ENCODE assay signal across 9 mouse cellular contexts in genomic region chr10:88304302-88304701, GRCm38 (mm10).
DNase-seq lines count a peak whose midpoint lies in the region; ATAC-seq and TF ChIP-seq lines count a peak whose summit lies in the region.
"Had no signal": no experiment of that assay in that cellular context is flagged by ENCODE, and none has a peak within 500 bp of the region (broad histone marks: within the 10 kb centered on the region; RNA-seq: fewer than 3 reads in every experiment).

No protein-coding gene starts in this region.

- 10% methylated on average over 4 of the region's 4 CpGs for WGBS in midbrain, postnatal 0 days
- WGBS in stomach, embryonic 15.5 days = 3% methylated on average over 4 of the region's 4 CpGs

- no peaks in the 10 kb centered on the region for H3K4me1 ChIP-seq in midbrain, postnatal 0 days (ENCODE audit: insufficient read depth, low read length)
- no peaks in the 10 kb centered on the region for H3K4me1 ChIP-seq in stomach, embryonic 15.5 days

- no peaks in the 10 kb centered on the region for H3K27me3 ChIP-seq in midbrain, postnatal 0 days (ENCODE audit: insufficient read depth, low read length)
- H3K27me3 ChIP-seq in stomach, embryonic 15.5 days (replicated peaks) = no peaks in the 10 kb centered on the region
- H3K27me3 ChIP-seq: embryonic facial prominence, embryonic 12.5 days had no signal

- H3K4me2 ChIP-seq in midbrain, postnatal 0 days (ENCODE audit: low read depth, low read length, poor library complexity, severe bottlenecking) = no peak overlapping the region
- H3K4me2 ChIP-seq in stomach, embryonic 15.5 days = no peak overlapping the region
- H3K4me2 ChIP-seq: embryonic facial prominence, embryonic 12.5 days had no signal

- no peak overlapping the region for H3K4me3 ChIP-seq in midbrain, postnatal 0 days (ENCODE audit: low read depth, low read length)
- no peak overlapping the region for H3K4me3 ChIP-seq in stomach, embryonic 15.5 days (replicated peaks)
- H3K4me3 ChIP-seq: embryonic facial prominence, embryonic 12.5 days had no signal

- no peak for ATAC-seq in midbrain, postnatal 0 days (ENCODE audit: low FRiP score)
- no peak for ATAC-seq in stomach, embryonic 15.5 days (ENCODE audit: insufficient read depth, low FRiP score, low read depth)

- H3K9ac ChIP-seq in midbrain, postnatal 0 days (replicated peaks; ENCODE audit: low read length, poor library complexity, severe bottlenecking) = no peak overlapping the region
- no peak overlapping the region for H3K9ac ChIP-seq in stomach, embryonic 15.5 days
- H3K9ac ChIP-seq: embryonic facial prominence, embryonic 12.5 days had no signal

- no peak overlapping the region for H3K27ac ChIP-seq in midbrain, postnatal 0 days (ENCODE audit: low read depth, low read length)
- H3K27ac ChIP-seq in stomach, embryonic 15.5 days = 0 out of 2 replicates have a peak overlapping the region, but pooled peaks have one; percentile 78
- H3K27ac ChIP-seq: embryonic facial prominence, embryonic 12.5 days had no signal

- DNase-seq in 3134 (ENCODE audit: extremely low read depth, insufficient read length, low spot score) (peak; percentile 23), WW6 (ENCODE audit: low read depth, low spot score) (peak; percentile 26)
- peak; percentile 44 to 72 for DNase-seq in cerebellum, postnatal 25 days
- DNase-seq in gastrocnemius, postnatal 25 days = peak; percentile 66
- DNase-seq in kidney, adult 18-20 months = peak; percentile 76
- peak; percentile 46 to 64 for DNase-seq in left cerebral cortex, postnatal 36 days (ENCODE audit: low spot score in 2 of 2)
- DNase-seq in midbrain, postnatal 0 days (ENCODE audit: low spot score) = peak; percentile 82

- H3K36me3 ChIP-seq in midbrain, postnatal 0 days (ENCODE audit: insufficient read depth, low read length) = no peaks in the 10 kb centered on the region
- H3K36me3 ChIP-seq in stomach, embryonic 15.5 days = no peaks in the 10 kb centered on the region
- H3K36me3 ChIP-seq: embryonic facial prominence, embryonic 12.5 days had no signal

- no peaks in the 10 kb centered on the region for H3K9me3 ChIP-seq in midbrain, postnatal 0 days (ENCODE audit: low read length)
- no peaks in the 10 kb centered on the region for H3K9me3 ChIP-seq in stomach, embryonic 15.5 days

- intact Hi-C loops in left cerebral cortex, postnatal 36 days (cut with DNase I) = loop anchor here (5.0 kb wide), 1 partner anchor 657 kb away; no protein-coding TSS in a partner anchor

- peak; percentile 77 for TF ChIP-seq CTCF in midbrain, postnatal 0 days (IDR thresholded peaks at IDR 0.05)

Comparison
In these comparisons a context has a peak if more than half of its experiments do, and no peak if none do; other contexts are left out.
1. DNase-seq: peak in every context shown above with its lines; median percentile 82 in midbrain, postnatal 0 days; 76 in kidney, adult 18-20 months; 66 in gastrocnemius, postnatal 25 days; 58 in cerebellum, postnatal 25 days; 55 in left cerebral cortex, postnatal 36 days; 26 in WW6; 23 in 3134.